25 mouse cellular contexts compared by ENCODE assay signal in the genomic region with DNA sequence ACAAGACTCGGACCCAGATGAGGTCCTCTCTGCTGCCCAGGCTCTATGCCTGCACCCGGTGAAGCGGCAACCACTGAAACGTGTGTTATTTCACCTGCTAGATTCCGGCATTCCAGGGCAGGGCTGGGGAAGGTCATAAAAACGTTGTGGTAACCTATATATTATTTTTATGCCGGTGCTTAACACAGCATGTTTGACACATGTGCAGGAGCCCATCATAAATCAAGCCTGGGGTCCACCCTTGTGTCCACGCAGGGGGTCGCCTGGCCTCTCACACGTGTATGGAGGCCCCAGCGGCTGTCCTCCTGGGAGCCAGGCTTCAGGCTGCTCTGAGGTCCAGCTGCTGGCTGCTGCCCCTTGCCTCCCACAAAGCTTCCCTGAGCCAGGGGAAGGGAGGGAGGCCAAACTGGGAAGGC. TPM values are rescaled to one million over a fixed set of nuclear protein-coding genes. Genes with fewer than 3 reads are reported as not detected.
DNase-seq lines count a peak whose midpoint lies in the region; ATAC-seq and TF ChIP-seq lines count a peak whose summit lies in the region.
"Had no signal": no experiment of that assay in that cellular context is flagged by ENCODE, and none has a peak within 500 bp of the region (broad histone marks: within the 10 kb centered on the region; RNA-seq: fewer than 3 reads in every experiment).

No protein-coding gene starts in this region.

- H3K36me3 ChIP-seq in kidney, embryonic 15.5 days, result no peaks in the 10 kb centered on the region
- no peaks in the 10 kb centered on the region for H3K36me3 ChIP-seq in stomach, embryonic 14.5 days (ENCODE audit: control insufficient read depth, insufficient read depth, low read length)
- no peaks in the 10 kb centered on the region for H3K36me3 ChIP-seq in stomach, postnatal 0 days (ENCODE audit: control insufficient read depth, insufficient read depth, low read length)
- H3K36me3 ChIP-seq: embryonic facial prominence, embryonic 13.5 days; forebrain, embryonic 12.5 days; hindbrain, embryonic 10.5 days had no signal

- no peaks in the 10 kb centered on the region for H3K9me3 ChIP-seq in kidney, embryonic 15.5 days (replicated peaks)
- H3K9me3 ChIP-seq in stomach, embryonic 14.5 days (ENCODE audit: control insufficient read depth, low read depth, low read length), result no peaks in the 10 kb centered on the region
- H3K9me3 ChIP-seq in stomach, postnatal 0 days (ENCODE audit: control insufficient read depth, low read length), result no peaks in the 10 kb centered on the region
- H3K9me3 ChIP-seq: embryonic facial prominence, embryonic 13.5 days; forebrain, embryonic 12.5 days; hindbrain, embryonic 10.5 days had no signal

- WGBS in kidney, embryonic 15.5 days, result 17% methylated on average over 11 of the region's 11 CpGs
- WGBS in stomach, embryonic 14.5 days, result 39% methylated on average over 11 of the region's 11 CpGs
- WGBS in stomach, postnatal 0 days, result 49% methylated on average over 11 of the region's 11 CpGs

- TF ChIP-seq EP300 in stomach, postnatal 0 days (optimal IDR thresholded peaks at IDR 0.05), result no peak

- 0 out of 2 replicates have a peak, but pooled peaks cover 6% of the 10 kb centered on the region for H3K27me3 ChIP-seq in kidney, embryonic 15.5 days
- no peaks in the 10 kb centered on the region for H3K27me3 ChIP-seq in stomach, embryonic 14.5 days (ENCODE audit: control insufficient read depth, insufficient read depth, low read length)
- no peaks in the 10 kb centered on the region for H3K27me3 ChIP-seq in stomach, postnatal 0 days (ENCODE audit: control insufficient read depth, insufficient read depth, low read length)
- H3K27me3 ChIP-seq: embryonic facial prominence, embryonic 13.5 days; forebrain, embryonic 12.5 days had no signal

- ATAC-seq in kidney, embryonic 15.5 days (replicated peaks; ENCODE audit: low FRiP score), result peak; percentile 49
- ATAC-seq in stomach, embryonic 14.5 days (ENCODE audit: insufficient number of reproducible peaks, insufficient read depth, low FRiP score, low read depth), result peak; percentile 18; the same call in 1 of the 2 replicates
- ATAC-seq in stomach, postnatal 0 days (ENCODE audit: low FRiP score, low TSS enrichment), result no peak
- ATAC-seq: intestine, postnatal 0 days; lung, postnatal 0 days had no signal

- no peak for TF ChIP-seq CTCF in stomach, postnatal 0 days (IDR thresholded peaks at IDR 0.05; ENCODE audit: low read depth)

- peaks cover 12% of the 10 kb centered on the region for H3K4me1 ChIP-seq in kidney, embryonic 15.5 days
- H3K4me1 ChIP-seq in stomach, embryonic 14.5 days (ENCODE audit: control insufficient read depth, insufficient read depth, low read length), result peaks cover 11% of the 10 kb centered on the region; the same call in 1 of the 2 replicates
- H3K4me1 ChIP-seq in stomach, postnatal 0 days (replicated peaks; ENCODE audit: control insufficient read depth, insufficient read depth), result no peaks in the 10 kb centered on the region
- H3K4me1 ChIP-seq: forebrain, embryonic 12.5 days; hindbrain, embryonic 10.5 days had no signal

- H3K27ac ChIP-seq in kidney, embryonic 15.5 days, result no peak overlapping the region
- no peak overlapping the region for H3K27ac ChIP-seq in stomach, embryonic 14.5 days (ENCODE audit: low read length)
- no peak overlapping the region for H3K27ac ChIP-seq in stomach, postnatal 0 days (replicated peaks)
- H3K27ac ChIP-seq: embryonic facial prominence, embryonic 13.5 days; forebrain, embryonic 12.5 days; gastrocnemius, adult 2 months; hindbrain, embryonic 10.5 days had no signal

- peak; percentile 35 for DNase-seq in embryo, embryonic 10.5 days (ENCODE audit: low spot score)
- DNase-seq in embryo, embryonic 10 days (ENCODE audit: low spot score), result no peak
- DNase-seq in kidney, postnatal 14 days, result no peak
- no peak for DNase-seq in stomach, postnatal 0 days (ENCODE audit: low spot score)
- peak; percentile 76 for DNase-seq in mesoderm, embryonic 11.5 days (ENCODE audit: low read depth, low spot score)
- no peak for DNase-seq in cerebellum, postnatal 36 days
- DNase-seq: adrenal gland, postnatal 10 days; cerebellum, adult 2 months; gastrocnemius, adult 2 months; liver; thymus, postnatal 14 days had no signal

- no peak overlapping the region for H3K4me3 ChIP-seq in kidney, embryonic 15.5 days (replicated peaks)
- no peak overlapping the region for H3K4me3 ChIP-seq in stomach, embryonic 14.5 days (ENCODE audit: low read depth, low read length)
- no peak overlapping the region for H3K4me3 ChIP-seq in stomach, postnatal 0 days (ENCODE audit: low read depth, low read length)
- H3K4me3 ChIP-seq: embryonic facial prominence, embryonic 13.5 days; erythroblast, embryonic 14.5 days; forebrain, embryonic 12.5 days; gastrocnemius, adult 2 months; hindbrain, embryonic 10.5 days had no signal

- no peak overlapping the region for H3K9ac ChIP-seq in kidney, embryonic 15.5 days
- no peak overlapping the region for H3K9ac ChIP-seq in stomach, embryonic 14.5 days (replicated peaks; ENCODE audit: low read depth, low read length)
- no peak overlapping the region for H3K9ac ChIP-seq in stomach, postnatal 0 days (ENCODE audit: low read length)
- H3K9ac ChIP-seq: embryonic facial prominence, embryonic 13.5 days; forebrain, embryonic 12.5 days had no signal

- no peak overlapping the region for H3K4me2 ChIP-seq in kidney, embryonic 15.5 days
- H3K4me2 ChIP-seq in stomach, embryonic 14.5 days (replicated peaks; ENCODE audit: low read depth, low read length), result no peak overlapping the region
- no peak overlapping the region for H3K4me2 ChIP-seq in stomach, postnatal 0 days (replicated peaks; ENCODE audit: low read depth)
- H3K4me2 ChIP-seq: embryonic facial prominence, embryonic 13.5 days; forebrain, embryonic 12.5 days; midbrain, embryonic 11.5 days had no signal

RNA-seq across cellular contexts. Expression of a gene that starts 18.6 kb away (rescaled TPM):
- not detected in 2 replicates for polyA plus RNA-seq in kidney, embryonic 15.5 days (2015; fragmentation: Nextera tagmentation; extraction: Ambion mirVana)
- polyA plus RNA-seq in stomach, embryonic 14.5 days (2014; fragmentation: Nextera tagmentation; extraction: Ambion mirVana), result not detected in 2 replicates
- polyA plus RNA-seq in stomach, postnatal 0 days (2015; fragmentation: Nextera tagmentation; extraction: Ambion mirVana), result 0.07 TPM in 1 of 2 replicates, not detected in the other
- polyA plus RNA-seq: cerebellum, adult 2 months; embryonic facial prominence, embryonic 13.5 days; erythroblast, embryonic 14.5 days; forebrain, embryonic 12.5 days; gonadal fat pad, adult 2 months; heart, embryonic 16.5 days; hindbrain, embryonic 10.5 days; intestine, postnatal 0 days; liver, embryonic 16.5 days; lung, postnatal 0 days; midbrain, embryonic 11.5 days; midbrain, postnatal 0 days; small intestine, adult 2 months had no signal

RNA-seq across cellular contexts. Expression of a gene that starts 50.2 kb away (rescaled TPM):
- 1.6 and 2.1 TPM in 2 replicates for polyA plus RNA-seq in kidney, embryonic 15.5 days (2015; fragmentation: Nextera tagmentation; extraction: Ambion mirVana)
- 2.3 and 3.1 TPM in 2 replicates for polyA plus RNA-seq in stomach, embryonic 14.5 days (2014; fragmentation: Nextera tagmentation; extraction: Ambion mirVana)
- 2.3 and 2.8 TPM in 2 replicates for polyA plus RNA-seq in stomach, postnatal 0 days (2015; fragmentation: Nextera tagmentation; extraction: Ambion mirVana)
- polyA plus RNA-seq: erythroblast, embryonic 14.5 days had no signal

Comparison
In these comparisons a context has a peak if more than half of its experiments do, and no peak if none do; other contexts are left out.
1. DNase-seq: peak in embryo, embryonic 10.5 days (single experiment) and mesoderm, embryonic 11.5 days (single experiment); none in embryo, embryonic 10 days (single experiment), kidney, postnatal 14 days (single experiment), stomach, postnatal 0 days (single experiment) and cerebellum, postnatal 36 days (0 of 2).